Mouse (Mus musculus) thymus, adult 18-20 months (tissue): ENCODE measurements at regions not wholly inside any gene's neighbourhood (a gene's known extent, or its start where the extent isn't known, plus 50 kb on each side); places are given as distances from the start of the nearest gene placed in this dataset.

Source experiments
- DNase-seq, 2 experiments: peaks; one replicate each; pipeline ENCODE4 v3.0.0; 2022; ENCODE audit warnings: mixed read lengths in 2 of 2

- no peak for DNase-seq
Observed at GRCm38 (mm10) chr8:126707300-126707902, 113.6 kb upstream of the Irf2bp2 start.

GRCm38 (mm10) chr8:126706247-126706646, 112.5 kb upstream of the Irf2bp2 start:
- DNase-seq: no peak

GRCm38 (mm10) chr8:126705391-126705790, 111.6 kb upstream of the Irf2bp2 start:
- no peak for DNase-seq

- no peak for DNase-seq
Observed at GRCm38 (mm10) chr8:126704706-126705105, 110.9 kb upstream of the Irf2bp2 start.

- no peak for DNase-seq
Observed at GRCm38 (mm10) chr8:126703546-126703945, 109.8 kb upstream of the Irf2bp2 start.

GRCm38 (mm10) chr8:126702294-126702693, 108.5 kb upstream of the Irf2bp2 start:
- DNase-seq: no peak

- peak; percentile 41 to 63 for DNase-seq
Observed at GRCm38 (mm10) chr8:126699389-126699775, 105.6 kb upstream of the Irf2bp2 start.

GRCm38 (mm10) chr8:126698601-126699388, 105.0 kb upstream of the Irf2bp2 start:
- DNase-seq: peak; percentile 17 to 37

- DNase-seq: no peak
Observed at GRCm38 (mm10) chr8:126696346-126697010, 102.7 kb upstream of the Irf2bp2 start.

- DNase-seq: no peak
Observed at GRCm38 (mm10) chr8:126694370-126694769, 100.6 kb upstream of the Irf2bp2 start.

- DNase-seq: no peak
Observed at GRCm38 (mm10) chr8:126693642-126694041, 99.9 kb upstream of the Irf2bp2 start.

- no peak for DNase-seq
Observed at GRCm38 (mm10) chr8:126692711-126693110, 98.9 kb upstream of the Irf2bp2 start.

- no peak for DNase-seq
Observed at GRCm38 (mm10) chr8:126692263-126692662, 98.5 kb upstream of the Irf2bp2 start.

- DNase-seq: no peak
Observed at GRCm38 (mm10) chr8:126688450-126688849, 94.7 kb upstream of the Irf2bp2 start.

- no peak for DNase-seq
Observed at GRCm38 (mm10) chr8:126688014-126688413, 94.2 kb upstream of the Irf2bp2 start.

GRCm38 (mm10) chr8:126686827-126687226, 93.0 kb upstream of the Irf2bp2 start:
- peak in 1 of 2 experiments; percentile 50 for DNase-seq

- DNase-seq: no peak
Observed at GRCm38 (mm10) chr8:126685365-126685764, 91.6 kb upstream of the Irf2bp2 start.

- DNase-seq: no peak
Observed at GRCm38 (mm10) chr8:126683950-126684349, 90.2 kb upstream of the Irf2bp2 start.

- DNase-seq: no peak
Observed at GRCm38 (mm10) chr8:126683555-126683947, 89.8 kb upstream of the Irf2bp2 start.

GRCm38 (mm10) chr8:126682817-126683554, 89.2 kb upstream of the Irf2bp2 start:
- DNase-seq: no peak

- DNase-seq: no peak
Observed at GRCm38 (mm10) chr8:126681948-126682651, 88.3 kb upstream of the Irf2bp2 start.

- DNase-seq: no peak
Observed at GRCm38 (mm10) chr8:126678004-126678751, 84.4 kb upstream of the Irf2bp2 start.
